Mouse (Mus musculus): Measurements from ENCODE around the gene Tex37.

Gene Tex37

GRCm38 (mm10) chr6:70918827-70919226 is at the start of gene Tex37:
TSS of gene Tex37 (minus strand) at chr6:70918927.
- DNase-seq (ENCODE audit: low spot score in 2 of 2): no peak

- no peak for DNase-seq (ENCODE audit: low spot score in 2 of 2)
Observed at GRCm38 (mm10) chr6:70968291-70968690, 49.6 kb upstream of the Tex37 start.

- DNase-seq (ENCODE audit: low spot score in 2 of 2): no peak
Observed at GRCm38 (mm10) chr6:70967422-70967821, 48.7 kb upstream of the Tex37 start.

- DNase-seq (ENCODE audit: low spot score in 2 of 2): no peak
Observed at GRCm38 (mm10) chr6:70965694-70966093, 47.0 kb upstream of the Tex37 start.

GRCm38 (mm10) chr6:70964116-70964830 is 45.5 kb upstream of the Tex37 start:
- no peak for DNase-seq (ENCODE audit: low spot score in 2 of 2)

- no peak for DNase-seq (ENCODE audit: low spot score in 2 of 2)
Observed at GRCm38 (mm10) chr6:70957341-70957940, 38.7 kb upstream of the Tex37 start.

GRCm38 (mm10) chr6:70956936-70957335 is 38.2 kb upstream of the Tex37 start:
- DNase-seq (ENCODE audit: low spot score in 2 of 2): no peak

- peak in 1 of 2 experiments; percentile 10 for DNase-seq (ENCODE audit: low spot score in 2 of 2)
Observed at GRCm38 (mm10) chr6:70956285-70956912, 37.7 kb upstream of the Tex37 start, which contains the start of gene Foxi3. TSS of gene Foxi3 (plus strand) at chr6:70956531.

GRCm38 (mm10) chr6:70955841-70956240 is 37.1 kb upstream of the Tex37 start:
- no peak for DNase-seq (ENCODE audit: low spot score in 2 of 2)

- no peak for DNase-seq (ENCODE audit: low spot score in 2 of 2)
Observed at GRCm38 (mm10) chr6:70955291-70955800, 36.6 kb upstream of the Tex37 start.

- DNase-seq (ENCODE audit: low spot score in 2 of 2): no peak
Observed at GRCm38 (mm10) chr6:70954040-70954439, 35.3 kb upstream of the Tex37 start.

- no peak for DNase-seq (ENCODE audit: low spot score in 2 of 2)
Observed at GRCm38 (mm10) chr6:70953274-70953673, 34.5 kb upstream of the Tex37 start.

- no peak for DNase-seq (ENCODE audit: low spot score in 2 of 2)
Observed at GRCm38 (mm10) chr6:70931801-70932200, 13.1 kb upstream of the Tex37 start.

GRCm38 (mm10) chr6:70921274-70922074 is 2.7 kb upstream of the Tex37 start:
- DNase-seq (ENCODE audit: low spot score in 2 of 2): peak in 1 of 2 experiments; percentile 25

GRCm38 (mm10) chr6:70912396-70912765 is 6.3 kb downstream of the Tex37 start:
- DNase-seq (ENCODE audit: low spot score in 2 of 2): no peak

- DNase-seq (ENCODE audit: low spot score in 2 of 2): no peak
Observed at GRCm38 (mm10) chr6:70911668-70912395, 6.9 kb downstream of the Tex37 start.

GRCm38 (mm10) chr6:70910285-70910684 is 8.4 kb downstream of the Tex37 start:
- DNase-seq (ENCODE audit: low spot score in 2 of 2): no peak

GRCm38 (mm10) chr6:70909572-70909971 is 9.2 kb downstream of the Tex37 start:
- DNase-seq (ENCODE audit: low spot score in 2 of 2): no peak

- DNase-seq (ENCODE audit: low spot score in 2 of 2): no peak
Observed at GRCm38 (mm10) chr6:70903689-70904088, 15.0 kb downstream of the Tex37 start.

GRCm38 (mm10) chr6:70899594-70900003 is 19.1 kb downstream of the Tex37 start:
- no peak for DNase-seq (ENCODE audit: low spot score in 2 of 2)

GRCm38 (mm10) chr6:70898166-70898565 is 20.6 kb downstream of the Tex37 start:
- no peak for DNase-seq (ENCODE audit: low spot score in 2 of 2)
